In genomic region chr11:99284011-99284410, GRCm38 (mm10) we compare ENCODE assay signal across 28 mouse cellular contexts. TPM values are rescaled to one million over a fixed set of nuclear protein-coding genes. Genes with fewer than 3 reads are reported as not detected.
DNase-seq lines count a peak whose midpoint lies in the region; TF ChIP-seq lines count a peak whose summit lies in the region.
"Had no signal": no experiment of that assay in that cellular context is flagged by ENCODE, and none has a peak within 500 bp of the region (broad histone marks: within the 10 kb centered on the region; RNA-seq: fewer than 3 reads in every experiment).

No protein-coding gene starts in this region.

- H3K4me3 ChIP-seq in lung, adult 2 months (replicated peaks; ENCODE audit: extremely low read depth, low read depth, low read length), result no peak overlapping the region
- H3K4me3 ChIP-seq: forebrain, embryonic 13.5 days; heart, adult 2 months; limb, embryonic 15.5 days; neural tube, embryonic 12.5 days had no signal

- TF ChIP-seq POLR2A in lung, adult 2 months (IDR thresholded peaks at IDR 0.05; ENCODE audit: borderline replicate concordance, extremely low read depth, low read depth, low read length), result no peak

- WGBS in lung, adult 2 months, result 79% methylated on average over 5 of the region's 5 CpGs

- no peak for TF ChIP-seq CTCF in lung, adult 2 months (IDR thresholded peaks at IDR 0.05; ENCODE audit: insufficient read depth, low read length)

- no peaks in the 10 kb centered on the region for H3K4me1 ChIP-seq in lung, adult 2 months (ENCODE audit: control insufficient read depth, insufficient read depth, low read length)
- H3K4me1 ChIP-seq: forebrain, embryonic 13.5 days; neural tube, embryonic 12.5 days had no signal

- peak; percentile 21 for DNase-seq in layer of hippocampus, adult 11-12 months (ENCODE audit: low spot score)
- DNase-seq in layer of hippocampus, postnatal 25 days (ENCODE audit: extremely low spot score in 1 of 2, low spot score in 1 of 2), result no peak
- DNase-seq in brain, adult 2 months (ENCODE audit: low read depth, low spot score), result peak; percentile 95
- peak; percentile 82 for DNase-seq in cerebellum, adult 11-12 months
- DNase-seq in cerebellum, postnatal 14 days, result peak; percentile 38 to 58
- DNase-seq in lung, adult 2 months, result no peak
- no peak for DNase-seq in lung, postnatal 4 days
- DNase-seq: gastrocnemius, postnatal 25 days; heart, adult 2 months; heart, postnatal 4 days; kidney, adult 8-10 months; kidney, postnatal 14 days; lung, postnatal 14 days; thymus, postnatal 25 days had no signal

RNA-seq across cellular contexts. Expression of gene Krt24, which starts 1.1 kb away (rescaled TPM):
- total RNA-seq in layer of hippocampus, postnatal 25 days (2021), result not detected
- polyA plus RNA-seq in lung, adult 2 months (2012; rRNA removed), result not detected in 2 replicates
- total RNA-seq: adrenal gland, adult 18-20 months; gastrocnemius, postnatal 25 days; heart, adult 2 months; heart, postnatal 4 days; left cerebral cortex, postnatal 25 days; megakaryocyte-erythroid progenitor cell, adult 5-6 weeks had no signal
- polyA plus RNA-seq: C2C12; cortical plate, adult 2 months; forebrain, embryonic 13.5 days; heart, adult 2 months; heart, embryonic 14.5 days; intestine, embryonic 14.5 days; liver, embryonic 16.5 days; small intestine, adult 2 months had no signal

RNA-seq across cellular contexts. Expression of gene Krt25, which starts 38.7 kb away (rescaled TPM):
- total RNA-seq in layer of hippocampus, postnatal 25 days (2021), result not detected
- polyA plus RNA-seq in lung, adult 2 months (2012; rRNA removed), result not detected in 2 replicates
- total RNA-seq: adrenal gland, adult 18-20 months; gastrocnemius, postnatal 25 days; heart, adult 2 months; left cerebral cortex, postnatal 25 days; megakaryocyte-erythroid progenitor cell, adult 5-6 weeks had no signal
- polyA plus RNA-seq: C2C12; embryonic facial prominence, embryonic 11.5 days; forebrain, embryonic 13.5 days; heart, adult 2 months; heart, embryonic 14.5 days; limb, embryonic 15.5 days; liver, embryonic 16.5 days; small intestine, adult 2 months; testis, adult 2 months had no signal

RNA-seq across cellular contexts. Expression of gene Krt222, which starts 40.1 kb away (rescaled TPM):
- 10 to 100 TPM; 26.5 to 27.3 TPM for total RNA-seq in layer of hippocampus, postnatal 25 days (2021)
- 0.11 and 0.12 TPM in 2 replicates for polyA plus RNA-seq in lung, adult 2 months (2012; rRNA removed)
- total RNA-seq: megakaryocyte-erythroid progenitor cell, adult 5-6 weeks had no signal
- polyA plus RNA-seq: C2C12 had no signal

RNA-seq across cellular contexts. Expression of gene Smarce1, which starts 53.2 kb away (rescaled TPM):
- total RNA-seq in layer of hippocampus, postnatal 25 days (2021), result 10 to 100 TPM; 51.8 to 59.7 TPM
- 19.3 and 20.8 TPM in 2 replicates for polyA plus RNA-seq in lung, adult 2 months (2012; rRNA removed)

RNA-seq across cellular contexts. Expression of gene Krt26, which starts 53.8 kb away (rescaled TPM):
- not detected for total RNA-seq in layer of hippocampus, postnatal 25 days (2021)
- not detected in 2 replicates for polyA plus RNA-seq in lung, adult 2 months (2012; rRNA removed)
- total RNA-seq: adrenal gland, adult 18-20 months; gastrocnemius, postnatal 25 days; heart, adult 2 months; heart, postnatal 4 days; left cerebral cortex, postnatal 25 days; megakaryocyte-erythroid progenitor cell, adult 5-6 weeks had no signal
- polyA plus RNA-seq: C2C12; heart, adult 2 months; heart, embryonic 14.5 days; limb, embryonic 15.5 days; liver, embryonic 16.5 days; small intestine, adult 2 months had no signal

Comparison
In these comparisons a context has a peak if more than half of its experiments do, and no peak if none do; other contexts are left out.
1. DNase-seq: peak in layer of hippocampus, adult 11-12 months (single experiment), brain, adult 2 months (single experiment), cerebellum, adult 11-12 months (single experiment) and cerebellum, postnatal 14 days (2 of 2); none in layer of hippocampus, postnatal 25 days (0 of 2), lung, adult 2 months (single experiment) and lung, postnatal 4 days (0 of 2).